Mouse (Mus musculus) ES-E14 (cell line): ENCODE measurements at regions not wholly inside any gene's neighbourhood (a gene's known extent, or its start where the extent isn't known, plus 50 kb on each side); places are given as distances from the start of the nearest gene placed in this dataset.

Source experiments
- CHD2 ChIP-seq: IDR thresholded peaks from 2 replicates; pipeline ENCODE4 v1.6.1; 2014; ENCODE audit warnings: mild to moderate bottlenecking, low read depth, low read length, inconsistent platforms
- HCFC1 ChIP-seq: IDR thresholded peaks from 2 replicates; pipeline ENCODE4 v1.6.1; 2012; ENCODE audit warnings: low read length, inconsistent platforms, borderline replicate concordance; ENCODE audit not compliant: insufficient read depth
- MAFK ChIP-seq: IDR thresholded peaks from 2 replicates; pipeline ENCODE4 v1.6.1; 2014; ENCODE audit warnings: mild to moderate bottlenecking, low read depth, low read length, inconsistent platforms; ENCODE audit not compliant: insufficient read depth
- ZC3H11A ChIP-seq: IDR thresholded peaks from 2 replicates; pipeline ENCODE4 v1.6.1; 2012; ENCODE audit warnings: low read depth, mild to moderate bottlenecking, inconsistent platforms, low read length, borderline replicate concordance
- ZNF384 ChIP-seq: IDR thresholded peaks from 2 replicates; pipeline ENCODE4 v1.6.1; 2012; ENCODE audit warnings: low read depth, low read length, inconsistent platforms

- TF ChIP-seq ZNF384 = no peak
- TF ChIP-seq MAFK = no peak
- no peak for TF ChIP-seq HCFC1
- no peak for TF ChIP-seq ZC3H11A
- no peak for TF ChIP-seq CHD2
Observed at GRCm38 (mm10) chr10:37480331-37480730, 341.6 kb upstream of the Marcks start.
